Mouse (Mus musculus) forebrain, embryonic 15.5 days (tissue): ENCODE results near the gene Fam53b. TPM values are rescaled to one million over a fixed set of nuclear protein-coding genes. Genes with fewer than 3 reads are reported as not detected.

Experiments
- ATAC-seq: fragments of 200-750 bp; cut with Nextera tagmentation; replicated peaks from 2 replicates; pipeline ENCODE4 v1.8.0; 2017; ENCODE audit warnings: mild to moderate bottlenecking, moderate TSS enrichment, moderate library complexity
- H3K27ac ChIP-seq: fragments of 300-500 bp; sonication (generic); replicated peaks from 2 replicates; pipeline ENCODE4 v1.5.1; 2015; ENCODE audit warnings: mild to moderate bottlenecking, inconsistent platforms
- H3K27me3 ChIP-seq: fragments of 300-500 bp; sonication (generic); 2 replicates; pipeline ENCODE4 v1.6.1; 2015; ENCODE audit warnings: inconsistent platforms
- H3K36me3 ChIP-seq: fragments of 300-500 bp; sonication (generic); 2 replicates; pipeline ENCODE4 v1.6.1; 2015; ENCODE audit warnings: mild to moderate bottlenecking, inconsistent platforms
- H3K4me1 ChIP-seq: fragments of 300-500 bp; sonication (generic); 2 replicates; pipeline ENCODE4 v1.6.1; 2015; ENCODE audit warnings: inconsistent platforms
- H3K4me2 ChIP-seq: fragments of 300-500 bp; sonication (generic); replicated peaks from 2 replicates; pipeline ENCODE4 v1.6.1; 2015; ENCODE audit warnings: mild to moderate bottlenecking, inconsistent platforms
- H3K4me3 ChIP-seq: fragments of 300-500 bp; sonication (generic); 2 replicates; pipeline ENCODE4 v1.5.1; 2015; ENCODE audit warnings: mild to moderate bottlenecking, inconsistent platforms
- H3K9ac ChIP-seq: fragments of 300-500 bp; sonication (generic); replicated peaks from 2 replicates; pipeline ENCODE4 v1.6.1; 2015; ENCODE audit warnings: mild to moderate bottlenecking, inconsistent platforms
- H3K9me3 ChIP-seq: fragments of 300-500 bp; sonication (generic); 2 replicates; pipeline ENCODE4 v1.6.1; 2016; ENCODE audit warnings: inconsistent platforms
- WGBS: fragments of 180-500 bp; shearing (Covaris S2); methylation state at CpG from one replicate; pipeline ENCODE4 v1.1.7; 2015; ENCODE audit warnings: mixed read lengths; 5-methylcytosine and 5-hydroxymethylcytosine counted together
- polyA plus RNA-seq: library from polyadenylated mRNA; unstranded; fragments of >200 nt; fragmentation: Nextera tagmentation; extraction: Ambion mirVana; gene quantifications from 2 replicates; pipeline ENCODE4 v1.2.1, GENCODE M21; 2015

Gene Fam53b
- polyA plus RNA-seq, 1 experiment from 2014 or later, result 27.8 TPM

- H3K4me2 ChIP-seq, result no peak overlapping the region
- H3K4me1 ChIP-seq, result peaks cover 16% of the 10 kb centered on the region
- no peak overlapping the region for H3K4me3 ChIP-seq
- H3K9ac ChIP-seq, result no peak overlapping the region
- H3K9me3 ChIP-seq, result no peaks in the 10 kb centered on the region
- no peaks in the 10 kb centered on the region for H3K36me3 ChIP-seq
- ATAC-seq, result no peak
- H3K27ac ChIP-seq, result no peak overlapping the region
- WGBS, result 89% methylated on average over 6 of the region's 6 CpGs
- no peaks in the 10 kb centered on the region for H3K27me3 ChIP-seq
These were observed 73.9 kb downstream of the Fam53b start for GRCm38 (mm10) chr7:132739829-132740228.

GRCm38 (mm10) chr7:132738844-132739243, 74.8 kb downstream of the Fam53b start:
- Histone ChIP-seq H3K9me3 (no peaks in the 10 kb centered on the region), H3K27ac (no peak overlapping the region), H3K36me3 (no peaks in the 10 kb centered on the region), H3K4me2 (no peak overlapping the region), H3K4me1 (peaks cover 24% of the 10 kb centered on the region), H3K9ac (no peak overlapping the region), H3K4me3 (no peak overlapping the region), H3K27me3 (no peaks in the 10 kb centered on the region)
- ATAC-seq, result no peak
- WGBS, result 89% methylated on average over 6 of the region's 6 CpGs

- no peaks in the 10 kb centered on the region for H3K27me3 ChIP-seq
- 56% methylated on average over 17 of the region's 17 CpGs for WGBS
- H3K9ac ChIP-seq, result no peak overlapping the region
- no peaks in the 10 kb centered on the region for H3K9me3 ChIP-seq
- no peak for ATAC-seq
- H3K4me3 ChIP-seq, result no peak overlapping the region
- no peaks in the 10 kb centered on the region for H3K36me3 ChIP-seq
- no peak overlapping the region for H3K4me2 ChIP-seq
- H3K27ac ChIP-seq, result no peak overlapping the region; the same call in 1 of the 2 replicates
- H3K4me1 ChIP-seq, result peaks cover 45% of the 10 kb centered on the region
These were observed 77.4 kb downstream of the Fam53b start for GRCm38 (mm10) chr7:132736099-132736862.

- Histone ChIP-seq H3K4me1 (peaks cover 56% of the 10 kb centered on the region), H3K4me2 (no peak overlapping the region), H3K36me3 (no peaks in the 10 kb centered on the region), H3K27ac (no peak overlapping the region), H3K4me3 (no peak overlapping the region), H3K27me3 (no peaks in the 10 kb centered on the region), H3K9ac (no peak overlapping the region), H3K9me3 (no peaks in the 10 kb centered on the region)
- no peak for ATAC-seq
- WGBS, result 70% methylated on average over 5 of the region's 5 CpGs
These were observed 78.5 kb downstream of the Fam53b start for GRCm38 (mm10) chr7:132735145-132735544.

GRCm38 (mm10) chr7:132734222-132734621, 79.5 kb downstream of the Fam53b start:
- H3K27me3 ChIP-seq, result no peaks in the 10 kb centered on the region
- H3K27ac ChIP-seq, result peak overlapping the region; percentile 81
- H3K4me1 ChIP-seq, result peaks cover 62% of the 10 kb centered on the region
- ATAC-seq, result no peak
- H3K36me3 ChIP-seq, result no peaks in the 10 kb centered on the region
- no peak overlapping the region for H3K9ac ChIP-seq
- no peaks in the 10 kb centered on the region for H3K9me3 ChIP-seq
- 81% methylated on average over 9 of the region's 9 CpGs for WGBS
- no peak overlapping the region for H3K4me2 ChIP-seq
- H3K4me3 ChIP-seq, result no peak overlapping the region

- Histone ChIP-seq H3K27ac (peak overlapping the region; percentile 81), H3K36me3 (no peaks in the 10 kb centered on the region), H3K9ac (no peak overlapping the region), H3K27me3 (no peaks in the 10 kb centered on the region), H3K4me3 (no peak overlapping the region), H3K4me1 (peaks cover 67% of the 10 kb centered on the region), H3K4me2 (no peak overlapping the region), H3K9me3 (no peaks in the 10 kb centered on the region)
- 16% methylated on average over 6 of the region's 6 CpGs for WGBS
- ATAC-seq, result no peak
These were observed 80.2 kb downstream of the Fam53b start for GRCm38 (mm10) chr7:132733521-132733920.

GRCm38 (mm10) chr7:132732136-132732789, 81.4 kb downstream of the Fam53b start:
- H3K9ac ChIP-seq, result 0 out of 2 replicates have a peak overlapping the region, but pooled peaks have one; percentile 10
- H3K36me3 ChIP-seq, result no peaks in the 10 kb centered on the region
- WGBS, result 10% methylated on average over 6 of the region's 6 CpGs
- no peaks in the 10 kb centered on the region for H3K27me3 ChIP-seq
- no peak overlapping the region for H3K4me3 ChIP-seq
- H3K27ac ChIP-seq, result peak overlapping the region; percentile 81
- H3K9me3 ChIP-seq, result no peaks in the 10 kb centered on the region
- peak; percentile 40 for ATAC-seq
- H3K4me2 ChIP-seq, result no peak overlapping the region
- H3K4me1 ChIP-seq, result peaks cover 74% of the 10 kb centered on the region

GRCm38 (mm10) chr7:132731558-132731957, 82.1 kb downstream of the Fam53b start:
- Histone ChIP-seq H3K9me3 (no peaks in the 10 kb centered on the region), H3K4me2 (no peak overlapping the region), H3K27me3 (no peaks in the 10 kb centered on the region), H3K4me1 (peaks cover 81% of the 10 kb centered on the region), H3K4me3 (no peak overlapping the region), H3K9ac (no peak overlapping the region), H3K36me3 (no peaks in the 10 kb centered on the region), H3K27ac (peak overlapping the region; percentile 81)
- ATAC-seq, result peak; percentile 64
- 16% methylated on average over 6 of the region's 6 CpGs for WGBS

- Histone ChIP-seq H3K36me3 (no peaks in the 10 kb centered on the region), H3K4me2 (no peak overlapping the region), H3K27ac (peak overlapping the region; percentile 81), H3K9ac (no peak overlapping the region), H3K4me1 (peaks cover 76% of the 10 kb centered on the region), H3K9me3 (no peaks in the 10 kb centered on the region), H3K27me3 (no peaks in the 10 kb centered on the region), H3K4me3 (no peak overlapping the region)
- no peak for ATAC-seq
- 40% methylated on average over 7 of the region's 7 CpGs for WGBS
These were observed 83.2 kb downstream of the Fam53b start for GRCm38 (mm10) chr7:132730510-132730909.

- no peaks in the 10 kb centered on the region for H3K27me3 ChIP-seq
- H3K4me1 ChIP-seq, result peaks cover 80% of the 10 kb centered on the region
- no peak overlapping the region for H3K4me2 ChIP-seq
- H3K9me3 ChIP-seq, result no peaks in the 10 kb centered on the region
- no peak overlapping the region; the same call in 1 of the 2 replicates for H3K27ac ChIP-seq
- no peak overlapping the region for H3K4me3 ChIP-seq
- H3K9ac ChIP-seq, result no peak overlapping the region
- H3K36me3 ChIP-seq, result no peaks in the 10 kb centered on the region
- 80% methylated on average over 4 of the region's 4 CpGs for WGBS
- ATAC-seq, result no peak
These were observed 84.4 kb downstream of the Fam53b start for GRCm38 (mm10) chr7:132729093-132729831.

GRCm38 (mm10) chr7:132726106-132726861, 87.4 kb downstream of the Fam53b start:
- WGBS, result 60% methylated on average over 13 of the region's 13 CpGs
- Histone ChIP-seq H3K4me2 (no peak overlapping the region), H3K27me3 (no peaks in the 10 kb centered on the region), H3K4me3 (no peak overlapping the region), H3K9me3 (no peaks in the 10 kb centered on the region), H3K36me3 (no peaks in the 10 kb centered on the region), H3K4me1 (peaks cover 78% of the 10 kb centered on the region), H3K27ac (peak overlapping the region; percentile 23; the same call in 1 of the 2 replicates), H3K9ac (no peak overlapping the region)
- no peak for ATAC-seq
